Mouse (Mus musculus): ENCODE measurements around the gene Kif1bp.
"Not testable (repeated sequence)": the region's sequence is repeated elsewhere in the genome, so short reads cannot be mapped to it uniquely, and the experiment has no call there.

Gene Kif1bp

GRCm38 (mm10) chr10:62578338-62579100, at the start of gene Kif1bp:
Kif1bp (minus strand) TSS chr10:62578457.
- DNase-seq, result peak; percentile 91 to 94

- DNase-seq, result no peak
Observed at GRCm38 (mm10) chr10:62604161-62604560, 25.9 kb upstream of the Kif1bp start.

- DNase-seq, result no peak
Observed at GRCm38 (mm10) chr10:62603233-62604030, 25.2 kb upstream of the Kif1bp start.

GRCm38 (mm10) chr10:62602177-62603040, 24.2 kb upstream of the Kif1bp start, which contains the start of gene Ddx21:
Ddx21 (minus strand) TSS chr10:62602281.
- peak; percentile 87 to 90 for DNase-seq

- DNase-seq, result no peak
Observed at GRCm38 (mm10) chr10:62601833-62602176, 23.5 kb upstream of the Kif1bp start.

GRCm38 (mm10) chr10:62601053-62601791, 23.0 kb upstream of the Kif1bp start:
- no peak for DNase-seq

- no peak for DNase-seq
Observed at GRCm38 (mm10) chr10:62600056-62600455, 21.8 kb upstream of the Kif1bp start.

GRCm38 (mm10) chr10:62599311-62599710, 21.1 kb upstream of the Kif1bp start:
- not testable (repeated sequence) for DNase-seq

GRCm38 (mm10) chr10:62592496-62592895, 14.2 kb upstream of the Kif1bp start:
- no peak for DNase-seq

GRCm38 (mm10) chr10:62590200-62590599, 11.9 kb upstream of the Kif1bp start:
- peak; percentile 74 to 84 for DNase-seq

- no peak for DNase-seq
Observed at GRCm38 (mm10) chr10:62588616-62589015, 10.4 kb upstream of the Kif1bp start.

- DNase-seq, result no peak
Observed at GRCm38 (mm10) chr10:62583245-62583644, 5.0 kb upstream of the Kif1bp start.

GRCm38 (mm10) chr10:62582701-62583100, 4.4 kb upstream of the Kif1bp start:
- no peak for DNase-seq

GRCm38 (mm10) chr10:62582263-62582662, 4.0 kb upstream of the Kif1bp start:
- DNase-seq, result no peak

GRCm38 (mm10) chr10:62579129-62579528, 872 bp upstream of the Kif1bp start:
- not testable (repeated sequence) for DNase-seq

- DNase-seq, result no peak
Observed at GRCm38 (mm10) chr10:62577673-62578337, 452 bp downstream of the Kif1bp start.

- DNase-seq, result no peak
Observed at GRCm38 (mm10) chr10:62575001-62575400, 3.3 kb downstream of the Kif1bp start.

GRCm38 (mm10) chr10:62570126-62570871, 8.0 kb downstream of the Kif1bp start:
- no peak for DNase-seq

GRCm38 (mm10) chr10:62568861-62569260, 9.4 kb downstream of the Kif1bp start:
- no peak for DNase-seq

- peak in 1 of 2 experiments; percentile 40 for DNase-seq
Observed at GRCm38 (mm10) chr10:62557736-62558135, 20.5 kb downstream of the Kif1bp start.

- DNase-seq, result no peak
Observed at GRCm38 (mm10) chr10:62556558-62556901, 21.7 kb downstream of the Kif1bp start.

Data from thymus, postnatal 36 days (tissue).